ENCODE assay signal across 10 mouse cellular contexts in genomic region chr5:150232159-150233150, GRCm38 (mm10).
DNase-seq lines count a peak whose midpoint lies in the region; ATAC-seq and TF ChIP-seq lines count a peak whose summit lies in the region.
"Had no signal": no experiment of that assay in that cellular context is flagged by ENCODE, and none has a peak within 500 bp of the region (broad histone marks: within the 10 kb centered on the region; RNA-seq: fewer than 3 reads in every experiment).

No protein-coding gene starts in this region.

- TF ChIP-seq EP300 in liver, postnatal 0 days (IDR thresholded peaks at IDR 0.05; ENCODE audit: low read depth): peak; percentile 44; the same call in 1 of the 2 replicates

- DNase-seq in gastrocnemius, adult 2 months: peak; percentile 56
- no peak for DNase-seq in gastrocnemius, postnatal 4 days (ENCODE audit: low spot score in 2 of 2)
- DNase-seq in T-cell, adult 2 months (ENCODE audit: low spot score): peak; percentile 19
- DNase-seq in forebrain, embryonic 11.5 days (ENCODE audit: low spot score): peak; percentile 68
- DNase-seq in liver, postnatal 0 days: peak; percentile 71
- DNase-seq in right cerebral cortex, postnatal 10 days (ENCODE audit: low spot score in 2 of 2): no peak

- no peak for TF ChIP-seq CTCF in gastrocnemius, adult 2 months (IDR thresholded peaks at IDR 0.05)
- TF ChIP-seq CTCF in liver, postnatal 0 days (IDR thresholded peaks at IDR 0.05; ENCODE audit: low read depth): peak; percentile 39

- no peaks in the 10 kb centered on the region for H3K27me3 ChIP-seq in forebrain, embryonic 11.5 days (ENCODE audit: control insufficient read depth, insufficient read depth, low read length)
- no peaks in the 10 kb centered on the region for H3K27me3 ChIP-seq in hindbrain, embryonic 15.5 days
- H3K27me3 ChIP-seq in liver, postnatal 0 days (ENCODE audit: insufficient read depth, low read length): no peaks in the 10 kb centered on the region
- H3K27me3 ChIP-seq in neural tube, embryonic 14.5 days (ENCODE audit: control insufficient read depth, insufficient read depth, low read length): no peaks in the 10 kb centered on the region
- H3K27me3 ChIP-seq: Patski had no signal

- no peak overlapping the region for H3K4me3 ChIP-seq in gastrocnemius, adult 2 months
- peak overlapping the region; percentile 9; the same call in 1 of the 2 replicates for H3K4me3 ChIP-seq in forebrain, embryonic 11.5 days (ENCODE audit: low read depth, low read length)
- H3K4me3 ChIP-seq in hindbrain, embryonic 15.5 days: no peak overlapping the region
- H3K4me3 ChIP-seq in liver, postnatal 0 days (ENCODE audit: low read depth, low read length): 0 out of 2 replicates have a peak overlapping the region, but pooled peaks have one; percentile 15
- H3K4me3 ChIP-seq in neural tube, embryonic 14.5 days (ENCODE audit: low read depth, low read length): no peak overlapping the region
- H3K4me3 ChIP-seq: myocyte had no signal

- no peaks in the 10 kb centered on the region; the same call in 1 of the 2 replicates for H3K9me3 ChIP-seq in forebrain, embryonic 11.5 days (ENCODE audit: control insufficient read depth, low read length)
- no peaks in the 10 kb centered on the region for H3K9me3 ChIP-seq in hindbrain, embryonic 15.5 days
- H3K9me3 ChIP-seq in liver, postnatal 0 days (ENCODE audit: low read length): peaks cover 5% of the 10 kb centered on the region
- no peaks in the 10 kb centered on the region for H3K9me3 ChIP-seq in neural tube, embryonic 14.5 days (ENCODE audit: control insufficient read depth, low read length)

- no peaks in the 10 kb centered on the region for H3K4me1 ChIP-seq in forebrain, embryonic 11.5 days (replicated peaks; ENCODE audit: control insufficient read depth, insufficient read depth, low read length)
- H3K4me1 ChIP-seq in hindbrain, embryonic 15.5 days (replicated peaks): 0 out of 2 replicates have a peak, but pooled peaks cover 6% of the 10 kb centered on the region
- no peaks in the 10 kb centered on the region; the same call in 1 of the 2 replicates for H3K4me1 ChIP-seq in liver, postnatal 0 days (ENCODE audit: insufficient read depth)
- no peaks in the 10 kb centered on the region for H3K4me1 ChIP-seq in neural tube, embryonic 14.5 days (ENCODE audit: control insufficient read depth, insufficient read depth, low read length)

- H3K36me3 ChIP-seq in forebrain, embryonic 11.5 days (ENCODE audit: control insufficient read depth, insufficient read depth, low read length): no peaks in the 10 kb centered on the region
- no peaks in the 10 kb centered on the region for H3K36me3 ChIP-seq in hindbrain, embryonic 15.5 days
- H3K36me3 ChIP-seq in liver, postnatal 0 days (replicated peaks; ENCODE audit: insufficient read depth, low read length): no peaks in the 10 kb centered on the region
- no peaks in the 10 kb centered on the region for H3K36me3 ChIP-seq in neural tube, embryonic 14.5 days (ENCODE audit: control insufficient read depth, insufficient read depth, low read length)

- peak overlapping the region; percentile 63 for H3K27ac ChIP-seq in gastrocnemius, adult 2 months
- no peak overlapping the region for H3K27ac ChIP-seq in forebrain, embryonic 11.5 days (ENCODE audit: low read depth, low read length)
- H3K27ac ChIP-seq in hindbrain, embryonic 15.5 days (replicated peaks): no peak overlapping the region
- H3K27ac ChIP-seq in liver, postnatal 0 days (ENCODE audit: low read depth): peak overlapping the region; percentile 83
- H3K27ac ChIP-seq in neural tube, embryonic 14.5 days (ENCODE audit: low read depth, low read length): no peak overlapping the region

- H3K9ac ChIP-seq in forebrain, embryonic 11.5 days (ENCODE audit: low read length): no peak overlapping the region
- H3K9ac ChIP-seq in hindbrain, embryonic 15.5 days: no peak overlapping the region
- no peak overlapping the region for H3K9ac ChIP-seq in liver, postnatal 0 days (replicated peaks)
- H3K9ac ChIP-seq in neural tube, embryonic 14.5 days (replicated peaks; ENCODE audit: low read depth, low read length): no peak overlapping the region

- no peak overlapping the region for H3K4me2 ChIP-seq in forebrain, embryonic 11.5 days (ENCODE audit: low read depth, low read length, severe bottlenecking)
- H3K4me2 ChIP-seq in hindbrain, embryonic 15.5 days: peak overlapping the region; percentile 22
- H3K4me2 ChIP-seq in liver, postnatal 0 days (ENCODE audit: low read depth, low read length): peak overlapping the region; percentile 52
- H3K4me2 ChIP-seq in neural tube, embryonic 14.5 days (ENCODE audit: low read depth, low read length): peak overlapping the region; percentile 16; the same call in 1 of the 2 replicates

- WGBS in forebrain, embryonic 11.5 days: 41% methylated on average over 15 of the region's 21 CpGs
- WGBS in hindbrain, embryonic 15.5 days: 44% methylated on average over 16 of the region's 21 CpGs
- whole genome bisulfite sequencing in liver, postnatal 0 days (ENCODE audit: insufficient replicate concordance): 22% methylated on average over 19 of the region's 21 CpGs
- WGBS in neural tube, embryonic 14.5 days: 37% methylated on average over 19 of the region's 21 CpGs

- intact Hi-C loops in gastrocnemius, adult 2 months (cut with DNase I): loop anchor here (2.0 to 10.0 kb wide), 4 partner anchors 58 to 170 kb away; no protein-coding TSS in a partner anchor

- ATAC-seq in forebrain, embryonic 11.5 days (replicated peaks; ENCODE audit: low FRiP score): peak; percentile 68
- no peak; the same call in 1 of the 2 replicates for ATAC-seq in hindbrain, embryonic 15.5 days (ENCODE audit: low FRiP score, low read depth)
- peak; percentile 94 for ATAC-seq in liver, postnatal 0 days
- peak; percentile 31 for ATAC-seq in neural tube, embryonic 14.5 days (ENCODE audit: low read depth)

Comparison
In these comparisons a context has a peak if more than half of its experiments do, and no peak if none do; other contexts are left out.
1. DNase-seq: peak in gastrocnemius, adult 2 months (single experiment), T-cell, adult 2 months (single experiment), forebrain, embryonic 11.5 days (single experiment) and liver, postnatal 0 days (single experiment); none in gastrocnemius, postnatal 4 days (0 of 2) and right cerebral cortex, postnatal 10 days (0 of 2).
2. H3K27ac ChIP-seq: peak in gastrocnemius, adult 2 months (single experiment) and liver, postnatal 0 days (single experiment); none in forebrain, embryonic 11.5 days (single experiment), hindbrain, embryonic 15.5 days (single experiment) and neural tube, embryonic 14.5 days (single experiment).
3. H3K4me3 ChIP-seq: peak in forebrain, embryonic 11.5 days (single experiment) and liver, postnatal 0 days (single experiment); none in gastrocnemius, adult 2 months (single experiment), hindbrain, embryonic 15.5 days (single experiment) and neural tube, embryonic 14.5 days (single experiment).